Mouse (Mus musculus) ES-Bruce4 (cell line): ENCODE results near the gene Fndc3a. TPM values are rescaled to one million over a fixed set of nuclear protein-coding genes. Genes with fewer than 3 reads are reported as not detected.

ENCODE experiments used
- H3K27ac ChIP-seq: 2 replicates; pipeline ENCODE4 v1.5.1; 2012; ENCODE audit warnings: low read length, inconsistent platforms; ENCODE audit not compliant: insufficient read depth
- H3K27me3 ChIP-seq: 2 replicates; pipeline ENCODE4 v1.6.1; 2012; ENCODE audit warnings: mild to moderate bottlenecking, low read length, inconsistent platforms; ENCODE audit not compliant: control insufficient read depth, poor library complexity, insufficient read depth, severe bottlenecking
- H3K36me3 ChIP-seq: 2 replicates; pipeline ENCODE4 v1.6.1; 2012; ENCODE audit warnings: inconsistent platforms, mild to moderate bottlenecking, low read length, moderate library complexity; ENCODE audit not compliant: control insufficient read depth, poor library complexity, insufficient read depth, severe bottlenecking
- H3K4me1 ChIP-seq: one replicate; pipeline ENCODE4 v1.8.1; 2011; ENCODE audit warnings: low read length; ENCODE audit not compliant: control insufficient read depth, insufficient read depth
- H3K4me3 ChIP-seq: 2 replicates; pipeline ENCODE4 v1.5.1; 2011; ENCODE audit warnings: low read depth, mild to moderate bottlenecking, low read length
- H3K9ac ChIP-seq: 2 replicates; pipeline ENCODE4 v1.6.1; 2012; ENCODE audit warnings: low read depth, mild to moderate bottlenecking, inconsistent platforms; ENCODE audit not compliant: poor library complexity, severe bottlenecking
- H3K9me3 ChIP-seq: replicated peaks from 2 replicates; pipeline ENCODE4 v1.6.1; 2012; ENCODE audit warnings: mild to moderate bottlenecking, low read length, inconsistent platforms; ENCODE audit not compliant: control insufficient read depth, poor library complexity, insufficient read depth, severe bottlenecking
- CTCF ChIP-seq: IDR thresholded peaks from one replicate; pipeline ENCODE4 v1.8.1; 2011; ENCODE audit warnings: low read depth, low read length
- EP300 ChIP-seq: IDR thresholded peaks from 2 replicates; pipeline ENCODE4 v1.6.1; 2011; ENCODE audit warnings: low read depth, low read length; ENCODE audit not compliant: insufficient read depth
- POLR2A ChIP-seq: IDR thresholded peaks from one replicate; pipeline ENCODE4 v1.8.1; 2011; ENCODE audit warnings: low read length; ENCODE audit not compliant: insufficient read depth
- polyA plus RNA-seq: library from polyadenylated mRNA; stranded (reverse); fragments of >200 nt; gene quantifications from 2 replicates; pipeline ENCODE4 v1.2.4, GENCODE M21; 2011; ENCODE audit warnings: low read depth; ENCODE audit not compliant: missing spikeins, insufficient read depth, insufficient read length

The Fndc3a gene
- polyA plus RNA-seq, 1 experiment: 47.4 TPM

DNA sequence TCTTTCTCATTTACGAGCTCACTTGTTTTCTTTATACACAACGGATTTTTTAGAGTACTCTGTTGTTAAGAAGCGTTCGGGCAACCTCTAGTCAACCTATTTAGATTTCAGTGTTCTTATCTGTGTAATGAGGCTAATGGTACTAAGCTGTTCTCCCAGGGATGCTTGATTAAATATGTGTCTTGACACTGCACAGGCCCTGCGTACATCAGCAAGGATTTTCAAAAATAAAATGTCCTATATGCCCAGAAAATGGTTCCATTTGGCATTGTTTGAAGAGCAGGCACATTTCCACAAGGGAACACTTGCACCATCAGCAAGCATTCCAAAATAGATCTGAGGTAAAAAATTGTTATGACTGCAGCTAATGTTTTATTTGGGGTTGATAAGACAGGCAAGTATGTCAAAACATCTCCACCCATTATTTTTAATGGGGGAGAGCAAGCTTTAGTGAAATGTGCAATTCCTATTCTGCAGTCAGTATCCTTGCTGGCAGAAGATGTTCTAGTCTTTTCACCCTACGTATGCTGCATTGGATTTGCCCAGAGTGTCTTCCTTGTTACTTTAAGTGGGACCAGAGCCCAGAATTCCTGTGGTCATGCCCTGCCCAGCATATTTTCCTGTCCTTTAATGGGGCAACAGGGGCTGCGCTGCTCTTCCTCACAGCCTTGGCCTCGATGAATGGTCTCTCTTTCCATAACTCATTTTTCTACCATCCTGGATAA is 29.8 kb upstream of the Fndc3a start:
- no peaks in the 10 kb centered on the region for H3K4me1 ChIP-seq
- no peak overlapping the region for H3K27ac ChIP-seq
- H3K9ac ChIP-seq: no peak overlapping the region
- H3K4me3 ChIP-seq: no peak overlapping the region
- TF ChIP-seq POLR2A (no peak), EP300 (no peak)
- H3K27me3 ChIP-seq: no peaks in the 10 kb centered on the region
- H3K36me3 ChIP-seq: no peaks in the 10 kb centered on the region
- H3K9me3 ChIP-seq: no peaks in the 10 kb centered on the region

DNA sequence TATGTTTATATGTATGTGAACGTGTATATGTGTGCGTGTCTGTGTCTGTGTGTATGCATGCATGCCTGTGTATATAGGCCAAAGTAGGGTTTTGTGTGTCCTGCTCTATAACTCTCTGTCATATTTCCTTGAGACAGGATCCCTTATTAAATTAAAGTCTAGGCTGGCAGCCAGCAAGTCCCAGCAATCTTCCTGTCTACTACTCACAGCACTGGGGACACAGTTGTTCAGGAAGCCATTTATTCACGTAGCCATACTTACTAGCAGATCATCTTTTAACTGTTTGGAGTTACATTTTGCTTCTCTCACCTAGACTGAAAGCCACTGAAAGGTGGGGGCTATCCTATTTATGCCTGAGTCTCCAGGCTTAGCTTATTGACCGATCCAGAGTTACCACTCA is 29.0 kb upstream of the Fndc3a start:
- H3K4me1 ChIP-seq: no peaks in the 10 kb centered on the region
- no peak overlapping the region for H3K9ac ChIP-seq
- H3K27me3 ChIP-seq: no peaks in the 10 kb centered on the region
- no peak for TF ChIP-seq CTCF
- TF ChIP-seq EP300: no peak
- TF ChIP-seq POLR2A: no peak
- no peaks in the 10 kb centered on the region for H3K36me3 ChIP-seq
- H3K9me3 ChIP-seq: no peaks in the 10 kb centered on the region
- no peak overlapping the region for H3K27ac ChIP-seq
- no peak overlapping the region for H3K4me3 ChIP-seq

DNA sequence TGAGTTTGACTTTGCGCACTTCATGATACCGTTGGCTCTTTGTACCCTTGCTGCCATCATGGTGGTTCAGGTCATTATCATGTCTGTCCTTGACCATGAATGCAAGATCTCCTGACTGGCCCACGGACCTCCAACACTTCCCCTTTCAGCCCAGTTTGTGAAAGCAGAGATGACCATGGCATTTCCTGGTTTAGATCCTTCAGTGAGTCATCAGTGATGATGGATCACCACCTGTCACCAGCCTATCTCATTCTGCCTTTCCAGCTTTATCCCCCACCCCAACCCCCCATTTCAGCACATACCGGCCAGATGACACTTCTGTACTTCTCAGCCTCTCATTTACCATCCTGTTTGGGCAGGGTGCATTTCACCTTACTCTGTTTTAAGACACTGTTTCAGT is 28.4 kb upstream of the Fndc3a start:
- Histone ChIP-seq H3K36me3 (no peaks in the 10 kb centered on the region), H3K4me3 (no peak overlapping the region), H3K9ac (no peak overlapping the region), H3K27ac (no peak overlapping the region), H3K4me1 (no peaks in the 10 kb centered on the region), H3K27me3 (no peaks in the 10 kb centered on the region), H3K9me3 (no peaks in the 10 kb centered on the region)
- TF ChIP-seq POLR2A (no peak), EP300 (no peak), CTCF (no peak)

- TF ChIP-seq POLR2A (no peak), EP300 (no peak), CTCF (no peak)
Measured at GRCm38 (mm10) chr14:72725865-72726264, 16.1 kb upstream of the Fndc3a start.

DNA sequence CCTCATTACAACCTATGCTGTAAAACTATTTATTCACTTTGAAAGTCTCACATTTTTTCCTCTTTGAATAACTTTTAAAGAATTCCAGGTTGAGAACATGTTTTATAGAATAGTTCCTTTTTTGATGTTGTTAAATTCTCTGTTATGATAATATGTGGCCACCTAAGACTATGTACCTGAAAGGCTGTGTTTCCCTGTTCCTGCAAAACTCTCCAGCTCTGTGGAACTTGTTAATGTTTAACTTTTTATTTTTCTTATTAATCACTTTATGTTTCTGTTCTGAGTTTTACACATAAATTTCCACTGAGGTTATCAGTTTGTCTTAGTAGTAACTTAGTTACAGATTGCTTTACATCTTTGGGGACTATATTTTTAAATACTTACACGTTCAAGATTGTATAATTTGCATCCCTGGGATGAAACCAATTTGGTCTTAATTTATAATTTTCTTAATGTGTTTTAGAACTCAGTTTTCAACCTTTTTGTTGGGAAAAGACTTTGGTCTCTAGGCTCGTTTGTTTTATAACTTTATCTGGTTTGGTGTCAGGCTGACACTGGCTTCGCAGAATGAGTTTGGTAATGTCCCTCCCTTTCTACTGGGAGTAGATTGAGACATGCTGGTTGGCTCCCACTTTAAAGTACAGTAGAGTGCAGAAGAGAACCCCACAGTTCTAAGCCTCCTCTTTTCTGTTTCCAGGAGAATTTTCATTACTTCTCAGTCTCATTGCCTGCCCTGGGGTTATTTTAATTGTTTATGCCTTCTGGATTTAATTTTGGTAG is 12.7 kb upstream of the Fndc3a start:
- TF ChIP-seq EP300 (no peak), CTCF (no peak), POLR2A (no peak)
- Histone ChIP-seq H3K27me3 (no peaks in the 10 kb centered on the region), H3K36me3 (no peaks in the 10 kb centered on the region), H3K4me3 (no peak overlapping the region), H3K27ac (no peak overlapping the region), H3K9ac (no peak overlapping the region), H3K9me3 (no peaks in the 10 kb centered on the region), H3K4me1 (no peaks in the 10 kb centered on the region)

More at GRCm38 (mm10) chr14:72725865-72726264, 16.1 kb upstream of the Fndc3a start:
- no peaks in the 10 kb centered on the region for H3K9me3 ChIP-seq
- no peak overlapping the region for H3K4me3 ChIP-seq
- H3K4me1 ChIP-seq: no peaks in the 10 kb centered on the region
- no peaks in the 10 kb centered on the region for H3K36me3 ChIP-seq
- no peaks in the 10 kb centered on the region for H3K27me3 ChIP-seq
- H3K9ac ChIP-seq: no peak overlapping the region
- peak overlapping the region; percentile 13; the same call in 1 of the 2 replicates for H3K27ac ChIP-seq

DNA sequence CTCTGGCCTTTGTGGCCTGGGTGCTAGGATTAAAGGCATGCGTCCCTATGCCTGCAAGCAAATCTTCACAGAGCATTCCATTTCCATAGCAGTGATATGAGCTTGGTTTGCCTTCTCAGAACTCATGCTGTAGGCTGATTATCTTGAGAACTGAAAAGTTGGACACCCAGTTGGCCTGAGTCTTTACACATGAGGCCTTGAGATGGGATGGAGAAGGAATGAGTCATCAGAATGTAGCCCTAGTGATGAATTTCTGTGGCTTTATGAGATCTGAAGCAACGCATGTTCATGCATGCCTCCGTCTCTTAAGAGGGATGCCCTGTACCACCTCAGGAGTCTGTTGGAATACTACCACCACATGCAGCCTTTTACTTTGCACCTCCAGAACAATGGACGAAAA is 6.4 kb upstream of the Fndc3a start:
- Histone ChIP-seq H3K27ac (no peak overlapping the region), H3K27me3 (no peaks in the 10 kb centered on the region), H3K9me3 (no peaks in the 10 kb centered on the region), H3K36me3 (no peaks in the 10 kb centered on the region), H3K9ac (no peak overlapping the region), H3K4me3 (no peak overlapping the region), H3K4me1 (no peaks in the 10 kb centered on the region)
- TF ChIP-seq EP300 (no peak), POLR2A (no peak), CTCF (no peak)
